Mouse (Mus musculus): ENCODE data around the gene Gnb1.

- TF ChIP-seq CTCF (IDR thresholded peaks at IDR 0.05; ENCODE audit: low read depth) (no peak), EP300 (IDR thresholded peaks at IDR 0.05; ENCODE audit: low read depth) (no peak)
Observed at GRCm38 (mm10) chr4:155550446-155550845, 59.3 kb downstream of the Gnb1 start.

Data from liver, embryonic 14.5 days (tissue).